Mouse (Mus musculus) C2C12 (cell line): ENCODE results near the gene Dazap1.

Source experiments
- CEBPB ChIP-seq: IDR thresholded peaks from one replicate; pipeline ENCODE4 v1.6.1; 2011; ENCODE audit warnings: low read depth, mild to moderate bottlenecking, control low read depth, moderate library complexity
- CTCF ChIP-seq: IDR thresholded peaks from one replicate; pipeline ENCODE4 v1.5.1; 2011; ENCODE audit not compliant: control insufficient read depth, insufficient read depth, insufficient read length
- FOSL1 ChIP-seq: IDR thresholded peaks from one replicate; pipeline ENCODE4 v1.8.0; 2011; ENCODE audit warnings: mild to moderate bottlenecking, low read length; ENCODE audit not compliant: poor library complexity, insufficient read depth, severe bottlenecking
- MAX ChIP-seq: IDR thresholded peaks from one replicate; pipeline ENCODE4 v1.6.1; 2011; ENCODE audit warnings: mild to moderate bottlenecking, control low read depth
- MYOD1 ChIP-seq: IDR thresholded peaks from one replicate; pipeline ENCODE4 v1.6.1; 2011; ENCODE audit warnings: low read depth; ENCODE audit not compliant: control insufficient read depth, insufficient read length
- MYOG ChIP-seq: IDR thresholded peaks from one replicate; pipeline ENCODE4 v1.6.1; 2011; ENCODE audit not compliant: control insufficient read depth, insufficient read length; ENCODE audit errors: extremely low read depth
- USF1 ChIP-seq: IDR thresholded peaks from one replicate; pipeline ENCODE4 v1.6.1; 2011; ENCODE audit warnings: low read depth, mild to moderate bottlenecking, control low read depth, moderate library complexity

DNA sequence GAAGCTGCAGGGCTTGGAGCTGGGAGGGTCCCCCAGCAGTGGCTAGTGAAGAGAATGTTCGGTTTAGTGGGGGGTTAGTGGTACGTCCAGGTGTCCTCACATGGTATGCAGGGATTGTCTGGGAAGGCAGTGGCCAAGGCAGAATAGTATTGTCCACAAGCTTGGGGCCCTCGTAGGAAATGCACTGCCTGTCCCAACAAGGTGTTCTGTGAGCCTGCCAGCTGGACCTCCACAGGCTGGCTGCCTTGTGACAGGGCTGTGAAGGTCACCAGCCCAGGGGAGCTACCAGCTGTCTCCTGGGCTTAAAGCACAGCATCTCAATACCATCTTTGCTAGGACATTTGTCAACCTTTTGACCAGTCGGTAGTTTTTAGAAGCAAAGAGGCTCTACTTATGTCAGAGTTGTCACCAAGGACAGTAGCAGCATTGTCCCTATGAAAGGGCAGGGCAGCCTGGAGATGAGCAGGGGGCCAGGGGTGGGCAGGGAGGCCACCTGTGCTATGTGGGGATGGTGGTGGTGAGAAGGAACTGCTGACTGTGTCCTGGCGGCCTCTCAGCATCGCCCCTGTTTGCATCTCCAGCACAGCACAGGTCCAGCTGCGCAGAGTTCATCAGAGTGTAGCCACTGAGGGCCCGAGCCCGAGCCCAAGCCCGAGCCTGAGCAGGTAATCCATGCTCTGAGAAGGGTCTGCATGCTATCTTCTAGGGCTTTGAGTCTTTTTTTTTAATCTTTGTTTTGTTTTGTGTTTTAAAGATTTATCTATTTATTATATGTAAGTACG lies 8.6 kb upstream of the Dazap1 start:
- TF ChIP-seq CTCF (no peak), MAX (no peak), MYOG (no peak), MYOD1 (no peak), FOSL1 (no peak), USF1 (no peak), CEBPB (no peak)
